Mouse (Mus musculus) lung, postnatal 0 days (tissue): ENCODE data around the gene Iqgap2.

Experiments used
- CTCF ChIP-seq: IDR thresholded peaks from 2 replicates; pipeline ENCODE4 v1.5.1; 2016; ENCODE audit warnings: antibody characterized with exemption, mild to moderate bottlenecking
- EP300 ChIP-seq: IDR thresholded peaks from 2 replicates; pipeline ENCODE4 v1.6.1; 2016; ENCODE audit warnings: antibody characterized with exemption, mild to moderate bottlenecking, control low read depth

DNA sequence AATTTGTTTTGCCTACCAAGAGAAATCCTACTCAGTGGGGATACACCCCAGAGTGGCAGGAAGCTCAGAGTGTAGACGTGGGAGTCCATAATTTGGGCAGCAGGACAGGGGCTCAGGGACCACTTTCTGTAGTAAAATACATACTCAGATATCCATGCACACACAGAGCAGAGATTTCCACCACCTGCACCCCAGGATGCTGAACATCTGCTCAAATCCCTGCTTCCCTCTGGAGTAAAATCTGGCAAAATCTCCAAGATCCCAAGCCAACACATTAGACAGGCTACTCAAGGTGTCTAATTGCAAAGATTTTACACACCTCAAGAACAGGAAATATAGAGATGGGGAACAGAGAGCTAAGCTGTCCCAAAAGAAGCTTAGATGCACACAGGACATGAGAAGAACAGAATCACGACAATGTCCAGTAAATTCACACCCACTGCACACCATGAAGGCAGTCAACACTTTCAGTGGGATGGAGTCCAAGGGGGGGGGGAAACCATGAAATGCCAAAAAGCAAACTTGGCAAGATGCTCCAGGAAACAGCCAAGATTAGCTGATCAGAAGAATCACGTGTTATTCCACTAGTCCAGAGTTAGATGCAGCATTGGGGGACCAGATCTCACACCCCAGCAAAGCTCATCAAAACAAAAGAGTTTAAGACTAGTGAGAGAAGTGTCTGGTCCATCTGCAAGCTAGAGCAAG lies 177.3 kb downstream of the Iqgap2 start:
- TF ChIP-seq EP300 (no peak), CTCF (no peak)
